Mouse (Mus musculus): ENCODE data around the gene Tulp4.

DNA sequence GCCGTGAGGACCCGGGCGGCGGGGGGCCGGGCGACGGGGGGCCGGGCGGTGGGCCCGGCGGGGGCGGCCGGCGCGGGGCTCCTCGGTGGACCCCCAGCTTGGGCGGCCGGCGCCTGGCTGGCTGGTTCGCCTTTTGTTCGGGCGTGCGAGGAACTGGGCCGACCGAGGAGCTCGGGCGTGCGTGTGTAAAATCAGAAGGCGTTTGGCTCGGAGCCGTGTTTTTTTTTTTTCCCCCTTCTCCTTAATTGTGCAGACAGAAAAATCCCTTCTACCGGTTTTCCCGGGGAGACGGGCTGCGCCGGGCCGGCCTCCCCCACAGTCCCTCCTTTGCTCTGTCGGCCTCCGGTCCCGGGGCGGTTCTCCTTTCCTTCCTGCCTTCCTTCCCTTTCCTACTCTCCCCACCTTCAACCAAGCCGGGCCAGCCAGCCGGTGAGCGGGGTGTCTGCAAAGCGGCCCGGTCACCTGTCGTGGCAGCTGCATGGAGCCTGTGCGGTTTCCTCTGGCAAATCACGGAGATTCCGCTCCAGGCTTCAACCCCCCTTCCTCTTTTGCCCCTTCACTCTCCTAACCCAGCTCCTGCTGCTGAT lies 871 bp downstream of the Tulp4 start:
- TF ChIP-seq MAFK (IDR thresholded peaks at IDR 0.05; ENCODE audit: insufficient read depth, low read depth, low read length) (no peak), ZC3H11A (IDR thresholded peaks at IDR 0.05; ENCODE audit: borderline replicate concordance, low read depth, low read length) (no peak), ZNF384 (IDR thresholded peaks at IDR 0.05; ENCODE audit: low read depth, low read length) (no peak)

Data from ES-E14 (cell line).